Mouse (Mus musculus) ES-Bruce4 (cell line): ENCODE data around the gene Pard3.

ENCODE experiments used
- CTCF ChIP-seq: IDR thresholded peaks from one replicate; pipeline ENCODE4 v1.8.1; 2011; ENCODE audit warnings: low read depth, low read length
- EP300 ChIP-seq: IDR thresholded peaks from 2 replicates; pipeline ENCODE4 v1.6.1; 2011; ENCODE audit warnings: low read depth, low read length; ENCODE audit not compliant: insufficient read depth
- POLR2A ChIP-seq: IDR thresholded peaks from one replicate; pipeline ENCODE4 v1.8.1; 2011; ENCODE audit warnings: low read length; ENCODE audit not compliant: insufficient read depth

GRCm38 (mm10) chr8:127168496-127168895, 104.8 kb downstream of the Pard3 start:
- TF ChIP-seq POLR2A (no peak), CTCF (no peak), EP300 (no peak)
